13 mouse cellular contexts compared by ENCODE assay signal in genomic region chr2:71108541-71108940, GRCm38 (mm10).
"Had no signal": no experiment of that assay in that cellular context is flagged by ENCODE, and none has a peak within 500 bp of the region (broad histone marks: within the 10 kb centered on the region; RNA-seq: fewer than 3 reads in every experiment).

No protein-coding gene starts in this region.

- H3K4me2 ChIP-seq: kidney, embryonic 15.5 days; liver, embryonic 13.5 days; midbrain, embryonic 13.5 days had no signal

- H3K36me3 ChIP-seq: kidney, embryonic 15.5 days; liver, embryonic 13.5 days; midbrain, embryonic 13.5 days had no signal

- H3K4me1 ChIP-seq: kidney, embryonic 15.5 days; liver, embryonic 13.5 days; midbrain, embryonic 13.5 days had no signal

- H3K9ac ChIP-seq: kidney, embryonic 15.5 days; liver, embryonic 13.5 days; midbrain, embryonic 13.5 days had no signal

- H3K27ac ChIP-seq: kidney, embryonic 15.5 days; left cerebral cortex, adult 2 months; liver, embryonic 13.5 days; macrophage; midbrain, embryonic 13.5 days had no signal

- ATAC-seq: midbrain, embryonic 13.5 days; midbrain, embryonic 16.5 days had no signal

- H3K4me3 ChIP-seq: kidney, embryonic 15.5 days; left cerebral cortex, adult 2 months; liver, embryonic 13.5 days; midbrain, embryonic 13.5 days had no signal

- H3K9me3 ChIP-seq: kidney, embryonic 15.5 days; liver, embryonic 13.5 days; midbrain, embryonic 13.5 days had no signal

- H3K27me3 ChIP-seq: kidney, embryonic 15.5 days; liver, embryonic 13.5 days; midbrain, embryonic 13.5 days had no signal

- DNase-seq: kidney, postnatal 10 days; kidney, postnatal 36 days; layer of hippocampus, postnatal 36 days; liver, embryonic 13.5 days; lung, adult 2 months; lung, postnatal 14 days; thymus, adult 18-20 months; thymus, postnatal 36 days had no signal
